Mouse (Mus musculus) bone marrow, adult 2 months (tissue): ENCODE data around the gene Nckap1l.

Experiments used
- CTCF ChIP-seq: fragments of 200-500 bp; IDR thresholded peaks from 2 replicates; pipeline ENCODE4 v1.5.1; 2011; ENCODE audit warnings: low read length, control low read depth; ENCODE audit not compliant: control insufficient read depth, insufficient read depth
- POLR2A ChIP-seq: fragments of 200-500 bp; IDR thresholded peaks from 2 replicates; pipeline ENCODE4 v1.6.1; 2011; ENCODE audit warnings: low read depth, mild to moderate bottlenecking, control low read depth, low read length, borderline replicate concordance; ENCODE audit not compliant: control insufficient read depth

DNA sequence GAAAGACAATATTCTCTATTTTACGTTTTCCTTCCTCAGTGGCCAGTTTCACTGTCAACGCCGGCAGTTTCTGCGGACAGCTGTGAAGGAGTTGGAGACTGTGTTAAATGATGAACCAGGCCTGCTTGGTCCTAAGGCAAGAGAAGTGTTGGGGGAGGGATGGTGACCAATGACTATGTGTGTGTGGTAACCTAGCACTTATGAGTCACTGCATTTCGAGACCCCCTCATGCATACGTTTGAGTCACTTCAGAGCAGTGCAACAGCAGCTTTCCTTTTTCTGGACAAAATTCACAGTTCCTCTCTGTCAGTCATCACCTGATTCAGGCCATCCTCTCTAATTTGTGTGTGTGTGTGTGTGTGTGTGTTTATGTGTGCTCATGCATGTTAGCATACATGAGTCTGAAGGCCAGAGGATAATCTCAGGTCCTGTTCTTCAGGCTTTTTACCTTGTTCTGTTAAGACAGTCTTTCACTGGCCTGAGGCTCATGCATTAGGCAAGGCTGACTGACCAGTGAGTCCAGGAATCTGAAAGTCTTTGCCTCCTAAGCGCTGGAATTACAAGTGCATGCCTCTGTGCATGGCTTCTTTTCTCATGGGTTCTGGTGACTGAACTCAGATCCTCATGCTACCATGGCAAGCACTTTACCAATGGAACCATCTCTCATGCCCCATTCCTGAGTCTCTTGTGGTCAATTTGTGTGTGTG lies 18.0 kb downstream of the Nckap1l start:
- TF ChIP-seq CTCF (no peak), POLR2A (no peak)
